Mouse (Mus musculus) forebrain, embryonic 11.5 days (tissue): ENCODE measurements around the gene Pdcd5. TPM values are rescaled to one million over a fixed set of nuclear protein-coding genes. Genes with fewer than 3 reads are reported as not detected.

Experiments used
- ATAC-seq: fragments of 200-750 bp; cut with Nextera tagmentation; replicated peaks from 2 replicates; pipeline ENCODE4 v1.8.0; 2017; ENCODE audit warnings: moderate TSS enrichment; ENCODE audit not compliant: low FRiP score
- DNase-seq: peaks from one replicate; pipeline ENCODE4 v3.0.0-alpha.2; 2017; ENCODE audit warnings: low spot score
- H3K27ac ChIP-seq: fragments of 300-500 bp; sonication (generic); 2 replicates; pipeline ENCODE4 v1.5.1; 2014; ENCODE audit warnings: low read depth, low read length
- H3K27me3 ChIP-seq: fragments of 300-500 bp; sonication (generic); 2 replicates; pipeline ENCODE4 v1.6.1; 2014; ENCODE audit warnings: mild to moderate bottlenecking, low read length, mixed read lengths; ENCODE audit not compliant: control insufficient read depth, insufficient read depth
- H3K36me3 ChIP-seq: fragments of 300-500 bp; sonication (generic); 2 replicates; pipeline ENCODE4 v1.6.1; 2014; ENCODE audit warnings: mild to moderate bottlenecking, low read length, moderate library complexity, mixed read lengths; ENCODE audit not compliant: control insufficient read depth, insufficient read depth
- H3K4me1 ChIP-seq: fragments of 300-500 bp; sonication (generic); replicated peaks from 2 replicates; pipeline ENCODE4 v1.6.1; 2014; ENCODE audit warnings: low read length, mixed read lengths; ENCODE audit not compliant: control insufficient read depth, insufficient read depth
- H3K4me2 ChIP-seq: fragments of 300-500 bp; sonication (generic); 2 replicates; pipeline ENCODE4 v1.6.1; 2014; ENCODE audit warnings: low read depth, mild to moderate bottlenecking, low read length, moderate library complexity, mixed read lengths; ENCODE audit not compliant: severe bottlenecking
- H3K4me3 ChIP-seq: fragments of 300-500 bp; sonication (generic); 2 replicates; pipeline ENCODE4 v1.5.1; 2014; ENCODE audit warnings: low read depth, low read length
- H3K9ac ChIP-seq: fragments of 300-500 bp; sonication (generic); 2 replicates; pipeline ENCODE4 v1.6.1; 2014; ENCODE audit warnings: low read length
- H3K9me3 ChIP-seq: fragments of 300-500 bp; sonication (generic); 2 replicates; pipeline ENCODE4 v1.6.1; 2016; ENCODE audit warnings: low read length, mixed read lengths; ENCODE audit not compliant: control insufficient read depth
- WGBS: fragments of 180-500 bp; shearing (Covaris S2); extraction: QIAGEN DNeasy Blood & Tissue Kit; methylation state at CpG from one replicate; pipeline ENCODE4 v1.1.7; 2014; 5-methylcytosine and 5-hydroxymethylcytosine counted together
- polyA plus RNA-seq: library from polyadenylated mRNA; unstranded; fragments of >200 nt; fragmentation: Nextera tagmentation; extraction: Ambion mirVana; gene quantifications from 2 replicates; pipeline ENCODE4 v1.2.1, GENCODE M21; 2014

Gene Pdcd5
- polyA plus RNA-seq, 1 experiment from 2014 or later, result 305 TPM

- ATAC-seq, result no peak
- H3K4me2 ChIP-seq, result no peak overlapping the region
- H3K9me3 ChIP-seq, result no peaks in the 10 kb centered on the region
- H3K4me1 ChIP-seq, result no peaks in the 10 kb centered on the region
- 94% methylated on average over 10 of the region's 10 CpGs for WGBS
- H3K27ac ChIP-seq, result no peak overlapping the region
- peaks cover 4% of the 10 kb centered on the region; the same call in 1 of the 2 replicates for H3K36me3 ChIP-seq
- DNase-seq, result no peak
- H3K9ac ChIP-seq, result no peak overlapping the region
- no peak overlapping the region for H3K4me3 ChIP-seq
- H3K27me3 ChIP-seq, result no peaks in the 10 kb centered on the region
Observed at GRCm38 (mm10) chr7:35627371-35627770, 19.9 kb downstream of the Pdcd5 start.

GRCm38 (mm10) chr7:35626038-35626437, 21.3 kb downstream of the Pdcd5 start:
- no peaks in the 10 kb centered on the region for H3K4me1 ChIP-seq
- ATAC-seq, result no peak
- H3K27me3 ChIP-seq, result no peaks in the 10 kb centered on the region
- H3K4me2 ChIP-seq, result no peak overlapping the region
- no peaks in the 10 kb centered on the region for H3K9me3 ChIP-seq
- no peak overlapping the region for H3K4me3 ChIP-seq
- H3K36me3 ChIP-seq, result peaks cover 4% of the 10 kb centered on the region; the same call in 1 of the 2 replicates
- 96% methylated on average over 5 of the region's 5 CpGs for WGBS
- H3K9ac ChIP-seq, result no peak overlapping the region
- no peak overlapping the region for H3K27ac ChIP-seq
- DNase-seq, result no peak

GRCm38 (mm10) chr7:35622626-35623025, 24.7 kb downstream of the Pdcd5 start:
- no peak for ATAC-seq
- no peak for DNase-seq
- no peaks in the 10 kb centered on the region for H3K27me3 ChIP-seq
- H3K4me3 ChIP-seq, result no peak overlapping the region
- H3K4me1 ChIP-seq, result no peaks in the 10 kb centered on the region; the same call in 1 of the 2 replicates
- H3K4me2 ChIP-seq, result no peak overlapping the region
- H3K36me3 ChIP-seq, result peaks cover 3% of the 10 kb centered on the region; the same call in 1 of the 2 replicates
- no peak overlapping the region for H3K9ac ChIP-seq
- H3K27ac ChIP-seq, result no peak overlapping the region
- no peaks in the 10 kb centered on the region for H3K9me3 ChIP-seq
- 91% methylated on average over 10 of the region's 10 CpGs for WGBS

DNA sequence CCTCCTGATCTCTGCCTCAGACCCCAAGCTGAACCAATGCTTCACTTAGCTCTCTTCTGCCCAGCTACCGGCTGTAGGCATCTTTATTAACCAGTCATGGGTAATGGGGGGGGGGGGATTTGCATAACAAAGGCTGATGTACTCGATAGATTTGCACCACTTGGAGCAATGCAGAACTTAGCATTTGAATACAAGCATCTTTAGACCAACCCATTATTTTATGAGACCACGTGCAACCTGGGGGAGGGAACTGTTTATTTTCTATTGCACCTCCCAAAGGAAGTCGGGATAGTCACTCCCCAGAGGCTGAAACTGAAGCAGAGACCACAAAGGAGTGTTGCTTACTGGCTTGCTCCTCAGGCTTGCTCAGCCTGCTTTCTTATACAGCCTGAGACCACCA, 29.8 kb downstream of the Pdcd5 start:
- Histone ChIP-seq H3K9me3 (no peaks in the 10 kb centered on the region), H3K27me3 (no peaks in the 10 kb centered on the region), H3K4me3 (no peak overlapping the region), H3K36me3 (peaks cover 3% of the 10 kb centered on the region; the same call in 1 of the 2 replicates), H3K4me1 (no peaks in the 10 kb centered on the region; the same call in 1 of the 2 replicates), H3K27ac (no peak overlapping the region), H3K4me2 (no peak overlapping the region), H3K9ac (no peak overlapping the region)
- DNase-seq (no peak), ATAC-seq (no peak)
- 50% methylated on average over 4 of the region's 4 CpGs for WGBS

GRCm38 (mm10) chr7:35609245-35609644, 38.1 kb downstream of the Pdcd5 start:
- no peaks in the 10 kb centered on the region for H3K4me1 ChIP-seq
- no peak overlapping the region for H3K4me2 ChIP-seq
- WGBS, result 95% methylated on average over 10 of the region's 10 CpGs
- no peak overlapping the region for H3K4me3 ChIP-seq
- H3K9me3 ChIP-seq, result no peaks in the 10 kb centered on the region
- no peak overlapping the region for H3K27ac ChIP-seq
- no peaks in the 10 kb centered on the region; the same call in 1 of the 2 replicates for H3K36me3 ChIP-seq
- H3K9ac ChIP-seq, result no peak overlapping the region
- DNase-seq (no peak), ATAC-seq (no peak)
- H3K27me3 ChIP-seq, result no peaks in the 10 kb centered on the region

- 94% methylated on average over 10 of the region's 10 CpGs for WGBS
Observed at GRCm38 (mm10) chr7:35606816-35607215, 40.5 kb downstream of the Pdcd5 start.

DNA sequence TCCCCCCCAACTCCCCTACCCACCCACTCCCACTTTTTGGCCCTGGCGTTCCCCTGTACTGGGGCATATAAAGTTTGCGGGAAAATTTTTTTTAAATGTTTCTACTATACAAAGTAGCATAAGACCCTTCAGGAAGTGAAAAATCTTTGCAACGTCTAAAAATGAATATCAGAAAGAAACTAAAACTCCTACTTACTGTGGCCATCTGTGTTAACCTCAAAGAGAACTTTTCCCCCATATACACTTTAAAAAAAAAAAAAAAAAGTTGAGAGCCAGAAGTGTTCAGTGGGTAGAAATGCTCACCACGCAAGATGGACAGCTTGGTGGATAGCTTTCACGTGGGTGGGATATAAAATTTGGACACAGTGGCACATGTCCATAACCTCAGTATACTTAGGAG, 44.6 kb downstream of the Pdcd5 start:
- Histone ChIP-seq H3K27me3 (no peaks in the 10 kb centered on the region), H3K9me3 (no peaks in the 10 kb centered on the region), H3K36me3 (peaks cover 7% of the 10 kb centered on the region; the same call in 1 of the 2 replicates), H3K4me2 (no peak overlapping the region), H3K27ac (no peak overlapping the region), H3K4me3 (no peak overlapping the region), H3K9ac (no peak overlapping the region), H3K4me1 (no peaks in the 10 kb centered on the region)
- ATAC-seq, result no peak
- WGBS, result 92% methylated on average over 5 of the region's 5 CpGs
- no peak for DNase-seq

More at GRCm38 (mm10) chr7:35606816-35607215, 40.5 kb downstream of the Pdcd5 start:
- Histone ChIP-seq H3K9me3 (no peaks in the 10 kb centered on the region), H3K36me3 (peaks cover 7% of the 10 kb centered on the region; the same call in 1 of the 2 replicates), H3K27ac (no peak overlapping the region), H3K4me3 (no peak overlapping the region), H3K4me1 (no peaks in the 10 kb centered on the region), H3K27me3 (no peaks in the 10 kb centered on the region), H3K4me2 (no peak overlapping the region), H3K9ac (no peak overlapping the region)
- no peak for ATAC-seq
- no peak for DNase-seq

GRCm38 (mm10) chr7:35601106-35601505, 46.2 kb downstream of the Pdcd5 start:
- Histone ChIP-seq H3K4me1 (no peaks in the 10 kb centered on the region), H3K9me3 (no peaks in the 10 kb centered on the region), H3K4me3 (no peak overlapping the region), H3K27me3 (no peaks in the 10 kb centered on the region), H3K4me2 (no peak overlapping the region), H3K36me3 (peaks cover 7% of the 10 kb centered on the region; the same call in 1 of the 2 replicates), H3K9ac (no peak overlapping the region), H3K27ac (no peak overlapping the region)
- WGBS, result 97% methylated on average over 6 of the region's 6 CpGs
- DNase-seq (no peak), ATAC-seq (no peak)

- no peak overlapping the region for H3K4me2 ChIP-seq
- H3K9me3 ChIP-seq, result no peaks in the 10 kb centered on the region
- no peak overlapping the region for H3K9ac ChIP-seq
- no peak overlapping the region for H3K27ac ChIP-seq
- DNase-seq (no peak), ATAC-seq (no peak)
- WGBS, result 92% methylated on average over 10 of the region's 10 CpGs
- no peak overlapping the region for H3K4me3 ChIP-seq
- no peaks in the 10 kb centered on the region for H3K27me3 ChIP-seq
- H3K36me3 ChIP-seq, result peaks cover 7% of the 10 kb centered on the region; the same call in 1 of the 2 replicates
- no peaks in the 10 kb centered on the region for H3K4me1 ChIP-seq
Observed at GRCm38 (mm10) chr7:35600031-35600430, 47.3 kb downstream of the Pdcd5 start.
